Mouse (Mus musculus) lung, embryonic 16.5 days (tissue): Measurements from ENCODE around the gene Sept4. TPM values are rescaled to one million over a fixed set of nuclear protein-coding genes. Genes with fewer than 3 reads are reported as not detected.

ENCODE experiments used
- polyA plus RNA-seq: library from polyadenylated mRNA; unstranded; fragments of >200 nt; fragmentation: Nextera tagmentation; extraction: Ambion mirVana; gene quantifications from 2 replicates; pipeline ENCODE4 v1.2.1, GENCODE M21; 2015

The Sept4 gene
- polyA plus RNA-seq, 1 experiment from 2014 or later = 96.9 TPM

Other genes starting within 250 kb of the Sept4 start
- 2.0 and 2.1 TPM in 2 replicates for gene Ppm1e, start 209.9 kb upstream of the Sept4 start, polyA plus RNA-seq
- gene Rad51c, start 163.9 kb upstream of the Sept4 start, polyA plus RNA-seq = 8.4 and 9.4 TPM in 2 replicates
- 0.52 and 0.62 TPM in 2 replicates for gene Tex14, start 163.8 kb upstream of the Sept4 start, polyA plus RNA-seq
- not detected in 2 replicates for gene Gm11492, start 2.2 kb upstream of the Sept4 start, polyA plus RNA-seq
- gene Mtmr4, start 23.3 kb downstream of the Sept4 start, polyA plus RNA-seq = 33.5 and 33.9 TPM in 2 replicates
- 0.25 and 0.26 TPM in 2 replicates for gene Hsf5, start 48.3 kb downstream of the Sept4 start, polyA plus RNA-seq
- 15.8 and 16.5 TPM in 2 replicates for gene Rnf43, start 93.8 kb downstream of the Sept4 start, polyA plus RNA-seq
- 143 and 167 TPM in 2 replicates for gene Supt4a, start 168.6 kb downstream of the Sept4 start, polyA plus RNA-seq
- gene Tspoap1, start 191.6 kb downstream of the Sept4 start, polyA plus RNA-seq = 1.6 and 2.3 TPM in 2 replicates
- gene Mpo, start 224.7 kb downstream of the Sept4 start, polyA plus RNA-seq = 0.64 and 3.4 TPM in 2 replicates